Mouse (Mus musculus): Measurements from ENCODE around the gene Ttll1.

DNA sequence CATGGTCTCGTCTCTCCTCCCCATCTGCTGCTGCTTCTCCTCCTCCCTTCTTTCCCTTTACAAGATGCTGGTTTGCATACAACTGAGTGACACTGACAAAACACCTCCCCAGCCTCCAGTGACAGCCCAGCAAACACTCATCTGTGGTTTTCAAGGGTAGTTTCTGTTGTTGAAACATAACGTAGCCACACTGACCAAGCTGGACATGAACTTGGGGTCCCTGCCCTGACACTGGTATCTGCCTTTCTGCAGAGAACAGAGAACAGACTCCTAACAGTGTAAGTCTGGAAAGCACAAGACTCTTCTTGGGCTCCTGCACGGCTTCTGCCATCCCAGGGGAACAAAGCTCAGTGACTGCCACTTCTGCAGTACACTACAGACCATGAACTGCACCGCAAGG is 76.0 kb downstream of the Ttll1 start:
- TF ChIP-seq ZC3H11A (IDR thresholded peaks at IDR 0.05; ENCODE audit: borderline replicate concordance, low read depth, low read length) (no peak), HCFC1 (IDR thresholded peaks at IDR 0.05; ENCODE audit: borderline replicate concordance, insufficient read depth, low read length) (no peak)

Measured in ES-E14 (cell line).